8 mouse cellular contexts compared by ENCODE assay signal in the genomic region with DNA sequence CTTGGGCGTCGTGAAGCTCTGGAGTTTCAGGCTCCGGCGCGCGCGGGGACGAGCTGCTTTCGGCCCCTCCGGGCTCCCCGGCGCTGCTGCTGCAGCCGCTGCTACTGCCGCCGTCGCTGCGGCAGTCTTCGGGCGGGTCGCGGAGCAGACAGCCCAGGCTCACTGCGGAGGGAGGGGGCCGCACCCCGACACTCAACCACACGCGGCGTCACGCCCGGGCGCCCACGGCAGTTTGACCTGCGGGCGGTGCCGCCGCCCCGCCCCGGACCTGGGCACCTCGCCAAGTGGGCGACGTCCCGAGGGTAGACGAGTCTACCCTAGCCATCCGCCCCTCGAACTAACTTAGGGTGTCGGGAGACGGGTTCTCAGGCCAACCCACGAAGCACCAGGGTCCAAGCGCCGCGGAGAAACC. TPM values are rescaled to one million over a fixed set of nuclear protein-coding genes. Genes with fewer than 3 reads are reported as not detected.
DNase-seq lines count a peak whose midpoint lies in the region; ATAC-seq and TF ChIP-seq lines count a peak whose summit lies in the region.

No protein-coding gene starts in this region.

- peak; percentile 59 for ATAC-seq in hindbrain, embryonic 12.5 days (ENCODE audit: low FRiP score)
- ATAC-seq in limb, embryonic 14.5 days (ENCODE audit: low FRiP score, low read depth): peak; percentile 25; the same call in 1 of the 2 replicates
- ATAC-seq in midbrain, embryonic 11.5 days (ENCODE audit: low FRiP score): peak; percentile 39

- no peak for DNase-seq in cerebellum, adult 2 months
- DNase-seq in cerebellum, adult 11 months: no peak
- peak; percentile 6 to 52 for DNase-seq in urinary bladder, adult 18-20 months (ENCODE audit: low spot score in 2 of 2)
- no peak for DNase-seq in urinary bladder, postnatal 10 days (ENCODE audit: low spot score)
- no peak for DNase-seq in limb, embryonic 14.5 days (ENCODE audit: low spot score)
- no peak for DNase-seq in midbrain, embryonic 11.5 days (ENCODE audit: low spot score, missing footprints)
- peak; percentile 43 for DNase-seq in urinary bladder, adult 2 months (ENCODE audit: low spot score)

- H3K9me3 ChIP-seq in hindbrain, embryonic 12.5 days (replicated peaks): no peaks in the 10 kb centered on the region
- no peaks in the 10 kb centered on the region for H3K9me3 ChIP-seq in limb, embryonic 14.5 days (ENCODE audit: control insufficient read depth, low read length)
- H3K9me3 ChIP-seq in midbrain, embryonic 11.5 days (ENCODE audit: control insufficient read depth, low read length): no peaks in the 10 kb centered on the region

- no peak overlapping the region for H3K27ac ChIP-seq in cerebellum, adult 2 months (ENCODE audit: insufficient read depth, low read length)
- no peak overlapping the region for H3K27ac ChIP-seq in hindbrain, embryonic 12.5 days
- no peak overlapping the region for H3K27ac ChIP-seq in limb, embryonic 14.5 days (replicated peaks; ENCODE audit: low read depth, low read length)
- no peak overlapping the region for H3K27ac ChIP-seq in midbrain, embryonic 11.5 days (ENCODE audit: low read depth, low read length)

- TF ChIP-seq POLR2A in cerebellum, adult 2 months (IDR thresholded peaks at IDR 0.05; ENCODE audit: borderline replicate concordance, insufficient read depth, low read length): no peak
- TF ChIP-seq POLR2A in limb, embryonic 14.5 days (IDR thresholded peaks at IDR 0.05; ENCODE audit: borderline replicate concordance, extremely low read depth, insufficient read depth, insufficient read length): no peak

- H3K4me2 ChIP-seq in hindbrain, embryonic 12.5 days (replicated peaks): peak overlapping the region; percentile 91
- peak overlapping the region; percentile 99 for H3K4me2 ChIP-seq in limb, embryonic 14.5 days (replicated peaks; ENCODE audit: low read depth, low read length, severe bottlenecking)
- peak overlapping the region; percentile 75 for H3K4me2 ChIP-seq in midbrain, embryonic 11.5 days

- peak overlapping the region; percentile 32 for H3K4me3 ChIP-seq in cerebellum, adult 2 months (replicated peaks; ENCODE audit: insufficient read depth, low read depth, low read length)
- H3K4me3 ChIP-seq in hindbrain, embryonic 12.5 days: peak overlapping the region; percentile 49
- H3K4me3 ChIP-seq in limb, embryonic 14.5 days (replicated peaks; ENCODE audit: low read length): peak overlapping the region; percentile 59
- H3K4me3 ChIP-seq in midbrain, embryonic 11.5 days (ENCODE audit: low read depth, low read length): peak overlapping the region; percentile 42

- H3K4me1 ChIP-seq in cerebellum, adult 2 months (ENCODE audit: control insufficient read depth, insufficient read depth, low read length): no peaks in the 10 kb centered on the region
- H3K4me1 ChIP-seq in hindbrain, embryonic 12.5 days: peaks cover 36% of the 10 kb centered on the region
- peaks cover 23% of the 10 kb centered on the region; the same call in 1 of the 2 replicates for H3K4me1 ChIP-seq in limb, embryonic 14.5 days (ENCODE audit: control insufficient read depth, insufficient read depth, low read length)
- peaks cover 20% of the 10 kb centered on the region for H3K4me1 ChIP-seq in midbrain, embryonic 11.5 days (ENCODE audit: control insufficient read depth, insufficient read depth, low read length)

- peak overlapping the region; percentile 61 for H3K9ac ChIP-seq in hindbrain, embryonic 12.5 days
- peak overlapping the region; percentile 48 for H3K9ac ChIP-seq in limb, embryonic 14.5 days (ENCODE audit: low read depth, low read length, severe bottlenecking)
- H3K9ac ChIP-seq in midbrain, embryonic 11.5 days (ENCODE audit: low read length): peak overlapping the region; percentile 36; the same call in 1 of the 2 replicates

- no peaks in the 10 kb centered on the region for H3K36me3 ChIP-seq in hindbrain, embryonic 12.5 days
- H3K36me3 ChIP-seq in limb, embryonic 14.5 days (ENCODE audit: control insufficient read depth, insufficient read depth, low read length): no peaks in the 10 kb centered on the region
- H3K36me3 ChIP-seq in midbrain, embryonic 11.5 days (ENCODE audit: control insufficient read depth, insufficient read depth, low read length): no peaks in the 10 kb centered on the region

- no peak for TF ChIP-seq CTCF in cerebellum, adult 2 months (IDR thresholded peaks at IDR 0.05; ENCODE audit: borderline replicate concordance, insufficient read depth, low read depth, low read length)

- under 1% methylated on average over 50 of the region's 50 CpGs for WGBS in cerebellum, adult 2 months
- WGBS in hindbrain, embryonic 12.5 days: under 1% methylated on average over 50 of the region's 50 CpGs
- WGBS in limb, embryonic 14.5 days: 0% methylated on average over 21 of the region's 50 CpGs
- under 1% methylated on average over 47 of the region's 50 CpGs for WGBS in midbrain, embryonic 11.5 days

- peaks cover 6% of the 10 kb centered on the region; the same call in 1 of the 2 replicates for H3K27me3 ChIP-seq in cerebellum, adult 2 months (ENCODE audit: control insufficient read depth, insufficient read depth, low read length)
- H3K27me3 ChIP-seq in hindbrain, embryonic 12.5 days: peaks cover 89% of the 10 kb centered on the region
- H3K27me3 ChIP-seq in limb, embryonic 14.5 days (ENCODE audit: control insufficient read depth, insufficient read depth, low read length): peaks cover 67% of the 10 kb centered on the region
- H3K27me3 ChIP-seq in midbrain, embryonic 11.5 days (ENCODE audit: control insufficient read depth, insufficient read depth, low read length): peaks cover 66% of the 10 kb centered on the region

RNA-seq across cellular contexts. Expression of gene Ovol2, which starts 1.0 kb away (rescaled TPM):
- polyA plus RNA-seq in cerebellum, adult 2 months (2012; rRNA removed): not detected in 2 replicates
- polyA plus RNA-seq in hindbrain, embryonic 12.5 days (2016; fragmentation: Nextera tagmentation; extraction: Ambion mirVana): 0.44 and 1.3 TPM in 2 replicates
- polyA plus RNA-seq in limb, embryonic 14.5 days (2012; rRNA removed): 2.7 and 2.9 TPM in 2 replicates
- polyA plus RNA-seq in limb, embryonic 14.5 days (2014; fragmentation: Nextera tagmentation; extraction: Ambion mirVana): 1.4 and 1.8 TPM in 2 replicates
- 0.29 TPM in 1 of 2 replicates, not detected in the other for polyA plus RNA-seq in midbrain, embryonic 11.5 days (2014; fragmentation: Nextera tagmentation; extraction: Ambion mirVana)
- 4.9 and 5.7 TPM in 2 replicates for polyA plus RNA-seq in urinary bladder, adult 2 months (2012; rRNA removed)

RNA-seq across cellular contexts. Expression of gene Kat14, which starts 37.8 kb away (rescaled TPM):
- polyA plus RNA-seq in cerebellum, adult 2 months (2012; rRNA removed): 34.1 and 35.3 TPM in 2 replicates
- 37.7 and 40.7 TPM in 2 replicates for polyA plus RNA-seq in hindbrain, embryonic 12.5 days (2016; fragmentation: Nextera tagmentation; extraction: Ambion mirVana)
- polyA plus RNA-seq in limb, embryonic 14.5 days (2012; rRNA removed): 38.8 and 41.5 TPM in 2 replicates
- 40.9 and 41.9 TPM in 2 replicates for polyA plus RNA-seq in limb, embryonic 14.5 days (2014; fragmentation: Nextera tagmentation; extraction: Ambion mirVana)
- polyA plus RNA-seq in midbrain, embryonic 11.5 days (2014; fragmentation: Nextera tagmentation; extraction: Ambion mirVana): 31.1 and 36.8 TPM in 2 replicates
- polyA plus RNA-seq in urinary bladder, adult 2 months (2012; rRNA removed): 27.7 and 28.5 TPM in 2 replicates

RNA-seq across cellular contexts. Expression of gene Pet117, which starts 37.8 kb away (rescaled TPM):
- polyA plus RNA-seq in cerebellum, adult 2 months (2012; rRNA removed): not detected in 2 replicates
- 1.1 and 2.3 TPM in 2 replicates for polyA plus RNA-seq in hindbrain, embryonic 12.5 days (2016; fragmentation: Nextera tagmentation; extraction: Ambion mirVana)
- polyA plus RNA-seq in limb, embryonic 14.5 days (2012; rRNA removed): not detected in 2 replicates
- polyA plus RNA-seq in limb, embryonic 14.5 days (2014; fragmentation: Nextera tagmentation; extraction: Ambion mirVana): 0.43 TPM in 1 of 2 replicates, not detected in the other
- 1.4 TPM in 1 of 2 replicates, not detected in the other for polyA plus RNA-seq in midbrain, embryonic 11.5 days (2014; fragmentation: Nextera tagmentation; extraction: Ambion mirVana)
- not detected in 2 replicates for polyA plus RNA-seq in urinary bladder, adult 2 months (2012; rRNA removed)

Comparison
In these comparisons a context has a peak if more than half of its experiments do, and no peak if none do; other contexts are left out.
1. DNase-seq: peak in urinary bladder, adult 18-20 months (2 of 2) and urinary bladder, adult 2 months (single experiment); none in cerebellum, adult 2 months (0 of 2), cerebellum, adult 11 months (single experiment), urinary bladder, postnatal 10 days (single experiment), limb, embryonic 14.5 days (single experiment) and midbrain, embryonic 11.5 days (single experiment).
2. Peak in every context shown above with its lines, with median percentiles within 50 percentile points of each other: H3K4me3 ChIP-seq, ATAC-seq, H3K4me2 ChIP-seq and H3K9ac ChIP-seq.